Mouse (Mus musculus): ENCODE measurements around the gene Slc36a1. TPM values are rescaled to one million over a fixed set of nuclear protein-coding genes. Genes with fewer than 3 reads are reported as not detected.

The Slc36a1 gene
- polyA plus RNA-seq, 1 experiment from 2014 or later, result 1.7 TPM

- no peaks in the 10 kb centered on the region for H3K36me3 ChIP-seq (ENCODE audit: control insufficient read depth, insufficient read depth, low read length)
- H3K4me1 ChIP-seq (ENCODE audit: control insufficient read depth, insufficient read depth, low read length), result no peaks in the 10 kb centered on the region
- no peaks in the 10 kb centered on the region for H3K27me3 ChIP-seq (ENCODE audit: control insufficient read depth, insufficient read depth, low read length)
- 79% methylated on average over 6 of the region's 6 CpGs for WGBS
- DNase-seq (ENCODE audit: low spot score, missing footprints), result no peak
- no peak overlapping the region for H3K9ac ChIP-seq (ENCODE audit: low read length)
- no peak for ATAC-seq (ENCODE audit: low FRiP score)
- no peak overlapping the region for H3K27ac ChIP-seq (ENCODE audit: low read depth, low read length)
- H3K4me2 ChIP-seq, result no peak overlapping the region
- no peak overlapping the region for H3K4me3 ChIP-seq (ENCODE audit: low read depth, low read length)
- H3K9me3 ChIP-seq (ENCODE audit: control insufficient read depth, low read length), result no peaks in the 10 kb centered on the region
Measured at GRCm38 (mm10) chr11:55197086-55197485, 7.1 kb upstream of the Slc36a1 start.

DNA sequence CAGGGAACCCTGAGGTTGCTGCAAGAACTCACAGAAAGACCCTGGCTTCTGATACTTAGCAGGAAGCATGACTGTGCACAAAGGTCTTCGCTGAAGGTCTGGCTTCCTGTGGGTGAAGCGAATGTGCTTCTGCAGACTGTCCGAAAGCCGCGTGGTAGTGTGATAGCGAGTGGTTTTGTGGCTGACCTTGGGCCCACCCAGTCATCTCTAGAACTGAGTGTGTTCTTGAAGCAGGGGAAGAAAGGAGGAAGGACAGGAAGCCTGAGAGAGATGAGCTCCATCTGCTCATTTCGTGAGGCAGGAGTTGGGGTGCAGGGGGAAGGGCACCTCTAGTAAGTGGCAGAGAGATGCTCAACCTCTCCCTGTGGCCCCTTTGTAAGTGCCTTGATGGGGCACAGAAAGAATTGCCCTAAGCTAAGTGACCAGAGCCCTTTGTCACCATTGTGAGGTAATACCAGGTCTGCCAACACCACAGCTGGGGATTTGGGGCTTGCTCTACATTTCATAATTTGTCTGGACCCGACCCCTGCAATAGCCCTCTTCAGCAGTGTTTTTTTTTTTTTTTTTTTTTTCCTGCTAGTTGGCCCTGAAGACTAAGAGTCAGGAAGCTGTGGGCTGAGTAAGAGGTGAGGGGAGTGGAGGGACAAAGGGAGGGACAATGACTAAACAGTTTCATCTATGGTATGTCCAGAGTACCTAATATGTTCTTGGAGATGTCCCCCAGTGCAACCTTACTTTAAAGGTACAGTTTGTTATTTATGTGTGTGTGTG is 6.2 kb upstream of the Slc36a1 start:
- H3K9me3 ChIP-seq (ENCODE audit: control insufficient read depth, low read length), result no peaks in the 10 kb centered on the region
- H3K9ac ChIP-seq (ENCODE audit: low read length), result no peak overlapping the region
- no peak overlapping the region for H3K27ac ChIP-seq (ENCODE audit: low read depth, low read length)
- no peak overlapping the region for H3K4me2 ChIP-seq
- H3K27me3 ChIP-seq (ENCODE audit: control insufficient read depth, insufficient read depth, low read length), result no peaks in the 10 kb centered on the region
- DNase-seq (ENCODE audit: low spot score, missing footprints) (no peak), ATAC-seq (ENCODE audit: low FRiP score) (no peak)
- H3K4me3 ChIP-seq (ENCODE audit: low read depth, low read length), result no peak overlapping the region
- 85% methylated on average over 8 of the region's 8 CpGs for WGBS
- no peaks in the 10 kb centered on the region for H3K4me1 ChIP-seq (ENCODE audit: control insufficient read depth, insufficient read depth, low read length)
- H3K36me3 ChIP-seq (ENCODE audit: control insufficient read depth, insufficient read depth, low read length), result no peaks in the 10 kb centered on the region

- no peaks in the 10 kb centered on the region for H3K36me3 ChIP-seq (ENCODE audit: control insufficient read depth, insufficient read depth, low read length)
- H3K4me2 ChIP-seq, result peak overlapping the region; percentile 97
- no peaks in the 10 kb centered on the region for H3K27me3 ChIP-seq (ENCODE audit: control insufficient read depth, insufficient read depth, low read length)
- DNase-seq (ENCODE audit: low spot score, missing footprints) (peak; percentile 90), ATAC-seq (ENCODE audit: low FRiP score) (no peak; the same call in 1 of the 2 replicates)
- H3K9me3 ChIP-seq (ENCODE audit: control insufficient read depth, low read length), result no peaks in the 10 kb centered on the region
- 10% methylated on average over 17 of the region's 17 CpGs for WGBS
- H3K27ac ChIP-seq (ENCODE audit: low read depth, low read length), result no peak overlapping the region
- peaks cover 2% of the 10 kb centered on the region; the same call in 1 of the 2 replicates for H3K4me1 ChIP-seq (ENCODE audit: control insufficient read depth, insufficient read depth, low read length)
- H3K4me3 ChIP-seq (ENCODE audit: low read depth, low read length), result peak overlapping the region; percentile 77
- peak overlapping the region; percentile 79 for H3K9ac ChIP-seq (ENCODE audit: low read length)
Measured at GRCm38 (mm10) chr11:55204602-55205001, 452 bp downstream of the Slc36a1 start.

GRCm38 (mm10) chr11:55208001-55208690 is 4.0 kb downstream of the Slc36a1 start:
- H3K27ac ChIP-seq (ENCODE audit: low read depth, low read length), result no peak overlapping the region
- 72% methylated on average over 6 of the region's 6 CpGs for WGBS

GRCm38 (mm10) chr11:55209032-55209431 is 4.9 kb downstream of the Slc36a1 start:
- Histone ChIP-seq H3K9me3 (ENCODE audit: control insufficient read depth, low read length) (no peaks in the 10 kb centered on the region), H3K36me3 (ENCODE audit: control insufficient read depth, insufficient read depth, low read length) (no peaks in the 10 kb centered on the region), H3K27me3 (ENCODE audit: control insufficient read depth, insufficient read depth, low read length) (no peaks in the 10 kb centered on the region), H3K27ac (ENCODE audit: low read depth, low read length) (no peak overlapping the region), H3K4me1 (ENCODE audit: control insufficient read depth, insufficient read depth, low read length) (peaks cover 2% of the 10 kb centered on the region; the same call in 1 of the 2 replicates), H3K4me3 (ENCODE audit: low read depth, low read length) (no peak overlapping the region), H3K9ac (ENCODE audit: low read length) (no peak overlapping the region), H3K4me2 (no peak overlapping the region)
- WGBS, result 85% methylated on average over 2 of the region's 2 CpGs
- ATAC-seq (ENCODE audit: low FRiP score) (no peak), DNase-seq (ENCODE audit: low spot score, missing footprints) (peak; percentile 45)

More at GRCm38 (mm10) chr11:55208001-55208690, 4.0 kb downstream of the Slc36a1 start:
- ATAC-seq (ENCODE audit: low FRiP score) (no peak), DNase-seq (ENCODE audit: low spot score, missing footprints) (peak; percentile 67)
- H3K27me3 ChIP-seq (ENCODE audit: control insufficient read depth, insufficient read depth, low read length), result no peaks in the 10 kb centered on the region
- H3K4me3 ChIP-seq (ENCODE audit: low read depth, low read length), result no peak overlapping the region
- H3K4me1 ChIP-seq (ENCODE audit: control insufficient read depth, insufficient read depth, low read length), result peaks cover 2% of the 10 kb centered on the region; the same call in 1 of the 2 replicates
- H3K9ac ChIP-seq (ENCODE audit: low read length), result no peak overlapping the region
- no peaks in the 10 kb centered on the region for H3K36me3 ChIP-seq (ENCODE audit: control insufficient read depth, insufficient read depth, low read length)
- H3K4me2 ChIP-seq, result no peak overlapping the region
- H3K9me3 ChIP-seq (ENCODE audit: control insufficient read depth, low read length), result no peaks in the 10 kb centered on the region

DNA sequence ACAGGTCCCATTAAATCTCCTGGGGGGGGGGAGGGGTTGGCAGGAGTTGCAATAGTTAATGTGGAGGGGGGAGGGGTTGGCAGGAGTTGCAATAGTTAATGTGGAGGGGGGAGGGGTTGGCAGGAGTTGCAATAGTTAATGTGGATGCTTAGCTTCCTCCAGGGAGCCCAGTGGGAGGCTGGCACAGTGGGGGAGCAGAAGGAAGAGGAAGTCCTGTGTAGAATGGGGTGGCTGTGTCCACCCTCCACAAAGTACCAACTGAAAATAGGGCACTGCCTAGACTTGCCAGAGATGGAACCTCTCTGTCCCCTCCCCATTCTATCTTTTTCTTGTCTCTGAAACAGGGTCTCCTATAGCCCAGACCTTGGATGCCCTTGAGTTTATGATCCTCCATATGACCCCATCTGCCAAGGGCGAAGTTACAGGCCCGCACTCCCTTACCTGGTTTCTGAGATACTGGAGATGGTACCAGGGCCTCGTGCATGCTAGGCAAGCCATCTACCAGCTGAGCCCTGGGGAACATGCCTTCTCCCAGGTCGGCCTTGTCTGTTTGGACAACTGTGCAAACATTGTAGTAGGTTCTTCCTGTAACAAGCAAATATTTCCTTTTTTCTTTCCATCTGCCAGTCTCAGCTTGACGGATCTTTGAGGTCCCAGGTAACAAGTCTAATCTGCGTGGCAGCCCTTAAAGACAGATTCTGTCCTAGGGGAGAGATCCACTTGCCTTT is 5.6 kb downstream of the Slc36a1 start:
- ATAC-seq (ENCODE audit: low FRiP score) (no peak), DNase-seq (ENCODE audit: low spot score, missing footprints) (no peak)
- H3K4me3 ChIP-seq (ENCODE audit: low read depth, low read length), result no peak overlapping the region
- WGBS, result 85% methylated on average over 6 of the region's 6 CpGs
- no peaks in the 10 kb centered on the region for H3K9me3 ChIP-seq (ENCODE audit: control insufficient read depth, low read length)
- no peak overlapping the region for H3K9ac ChIP-seq (ENCODE audit: low read length)
- H3K4me1 ChIP-seq (ENCODE audit: control insufficient read depth, insufficient read depth, low read length), result peaks cover 2% of the 10 kb centered on the region; the same call in 1 of the 2 replicates
- no peaks in the 10 kb centered on the region for H3K27me3 ChIP-seq (ENCODE audit: control insufficient read depth, insufficient read depth, low read length)
- no peak overlapping the region for H3K27ac ChIP-seq (ENCODE audit: low read depth, low read length)
- no peak overlapping the region for H3K4me2 ChIP-seq
- no peaks in the 10 kb centered on the region for H3K36me3 ChIP-seq (ENCODE audit: control insufficient read depth, insufficient read depth, low read length)

GRCm38 (mm10) chr11:55213518-55213917 is 9.4 kb downstream of the Slc36a1 start:
- Histone ChIP-seq H3K9me3 (ENCODE audit: control insufficient read depth, low read length) (no peaks in the 10 kb centered on the region), H3K27ac (ENCODE audit: low read depth, low read length) (no peak overlapping the region), H3K9ac (ENCODE audit: low read length) (no peak overlapping the region), H3K4me1 (ENCODE audit: control insufficient read depth, insufficient read depth, low read length) (no peaks in the 10 kb centered on the region), H3K36me3 (ENCODE audit: control insufficient read depth, insufficient read depth, low read length) (no peaks in the 10 kb centered on the region), H3K4me3 (ENCODE audit: low read depth, low read length) (no peak overlapping the region), H3K27me3 (ENCODE audit: control insufficient read depth, insufficient read depth, low read length) (no peaks in the 10 kb centered on the region), H3K4me2 (no peak overlapping the region)
- DNase-seq (ENCODE audit: low spot score, missing footprints) (no peak), ATAC-seq (ENCODE audit: low FRiP score) (no peak)
- 92% methylated on average over 4 of the region's 4 CpGs for WGBS

GRCm38 (mm10) chr11:55214161-55214560 is 10.0 kb downstream of the Slc36a1 start:
- Histone ChIP-seq H3K27me3 (ENCODE audit: control insufficient read depth, insufficient read depth, low read length) (no peaks in the 10 kb centered on the region), H3K9me3 (ENCODE audit: control insufficient read depth, low read length) (no peaks in the 10 kb centered on the region), H3K4me3 (ENCODE audit: low read depth, low read length) (no peak overlapping the region), H3K9ac (ENCODE audit: low read length) (no peak overlapping the region), H3K4me1 (ENCODE audit: control insufficient read depth, insufficient read depth, low read length) (no peaks in the 10 kb centered on the region), H3K36me3 (ENCODE audit: control insufficient read depth, insufficient read depth, low read length) (no peaks in the 10 kb centered on the region), H3K27ac (ENCODE audit: low read depth, low read length) (no peak overlapping the region), H3K4me2 (no peak overlapping the region)
- DNase-seq (ENCODE audit: low spot score, missing footprints), result no peak
- WGBS, result 83% methylated on average over 5 of the region's 5 CpGs
- no peak for ATAC-seq (ENCODE audit: low FRiP score)

DNA sequence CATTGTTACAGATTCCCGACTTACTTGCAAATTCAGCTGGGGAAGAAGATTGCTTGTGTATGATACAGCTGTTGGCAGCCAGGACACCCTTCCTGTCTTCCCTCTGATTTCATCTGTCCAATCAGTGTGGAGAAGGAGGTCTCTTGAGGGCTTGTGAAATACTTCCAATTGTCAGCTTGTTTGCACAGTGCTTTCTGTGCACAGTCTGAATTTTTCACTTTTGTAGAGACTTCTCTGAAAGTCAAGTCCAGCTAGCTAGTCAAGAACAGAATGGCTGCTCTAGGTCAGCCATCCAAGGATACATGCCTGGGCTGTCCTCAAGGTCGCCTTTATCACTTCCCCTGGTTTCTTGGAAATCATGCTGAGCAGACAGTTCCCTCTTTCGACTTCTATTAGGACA is 10.8 kb downstream of the Slc36a1 start:
- DNase-seq (ENCODE audit: low spot score, missing footprints), result no peak
- ATAC-seq (ENCODE audit: low FRiP score), result no peak
- Histone ChIP-seq H3K27me3 (ENCODE audit: control insufficient read depth, insufficient read depth, low read length) (no peaks in the 10 kb centered on the region), H3K4me1 (ENCODE audit: control insufficient read depth, insufficient read depth, low read length) (no peaks in the 10 kb centered on the region), H3K9ac (ENCODE audit: low read length) (no peak overlapping the region), H3K4me2 (no peak overlapping the region), H3K36me3 (ENCODE audit: control insufficient read depth, insufficient read depth, low read length) (no peaks in the 10 kb centered on the region), H3K4me3 (ENCODE audit: low read depth, low read length) (no peak overlapping the region), H3K27ac (ENCODE audit: low read depth, low read length) (no peak overlapping the region), H3K9me3 (ENCODE audit: control insufficient read depth, low read length) (no peaks in the 10 kb centered on the region)
- WGBS, result 76% methylated on average over 3 of the region's 3 CpGs

Measured in midbrain, embryonic 11.5 days (tissue).